Mouse (Mus musculus) left cerebral cortex, adult 9 months (tissue): ENCODE measurements around the gene Col7a1.
A peak's percentile ranks its signal among the peaks of the same experiment; 100 is the strongest.

Source experiments
- DNase-seq, 2 experiments: peaks; one replicate each; pipeline ENCODE4 v3.0.0; 2022; ENCODE audit warnings: low spot score in 2 of 2

Gene Col7a1

DNA sequence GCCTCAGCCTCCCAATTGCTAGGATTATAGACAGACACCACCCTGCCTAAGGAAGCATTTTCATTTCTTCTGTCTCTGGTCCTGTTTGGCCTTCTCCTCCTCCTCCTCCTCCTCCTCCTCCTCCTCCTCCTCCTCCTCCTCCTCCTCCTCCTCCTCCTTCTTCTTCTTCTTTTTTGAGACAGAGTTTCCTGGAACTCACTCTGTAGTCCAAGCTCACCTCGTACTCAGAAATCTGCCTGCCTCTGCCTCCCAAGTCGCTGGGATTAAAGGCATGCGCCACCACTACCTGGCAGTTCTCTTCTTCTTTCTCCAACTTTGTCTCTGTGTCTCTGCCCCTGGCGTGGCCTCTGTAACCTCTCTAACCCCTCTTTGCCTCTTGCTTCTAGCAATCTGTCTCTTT is 32.3 kb downstream of the Col7a1 start, which contains the start of gene Ucn2:
Gene Ucn2 (plus strand): TSS at position 301 of the 400 bp plus-strand sequence.
- no peak for DNase-seq

DNA sequence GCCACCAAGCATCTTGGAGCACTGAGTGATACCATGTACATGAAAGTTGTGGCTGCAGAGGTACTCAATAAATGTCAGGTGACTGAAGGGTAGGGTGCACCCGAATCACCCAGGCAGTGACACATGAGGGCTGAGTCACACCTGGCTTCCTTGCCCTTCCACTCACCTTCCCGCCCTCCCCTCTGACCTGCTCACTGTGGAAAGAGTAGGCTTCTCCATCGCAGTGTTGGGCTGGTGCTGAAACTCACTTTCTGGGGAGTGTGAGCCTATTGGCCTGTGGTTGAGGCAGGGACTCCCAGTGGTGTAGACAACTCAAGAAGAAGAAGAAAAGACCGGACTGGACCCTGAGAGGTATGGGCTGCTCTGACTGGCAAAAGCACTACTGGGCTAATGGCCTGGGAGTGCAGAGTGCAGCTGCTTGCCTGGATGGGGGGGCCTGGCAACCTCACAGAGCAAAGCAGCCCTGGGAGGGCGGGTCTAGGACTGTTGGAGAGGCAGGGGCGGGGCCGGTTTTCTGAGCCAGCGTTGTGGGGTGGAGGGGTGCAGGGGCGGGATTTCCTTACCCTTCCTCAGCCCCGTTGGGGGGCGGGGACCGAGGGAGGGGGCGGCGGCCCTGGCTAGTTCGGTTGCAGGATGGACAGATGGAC is 34.4 kb downstream of the Col7a1 start:
- no peak for DNase-seq

DNA sequence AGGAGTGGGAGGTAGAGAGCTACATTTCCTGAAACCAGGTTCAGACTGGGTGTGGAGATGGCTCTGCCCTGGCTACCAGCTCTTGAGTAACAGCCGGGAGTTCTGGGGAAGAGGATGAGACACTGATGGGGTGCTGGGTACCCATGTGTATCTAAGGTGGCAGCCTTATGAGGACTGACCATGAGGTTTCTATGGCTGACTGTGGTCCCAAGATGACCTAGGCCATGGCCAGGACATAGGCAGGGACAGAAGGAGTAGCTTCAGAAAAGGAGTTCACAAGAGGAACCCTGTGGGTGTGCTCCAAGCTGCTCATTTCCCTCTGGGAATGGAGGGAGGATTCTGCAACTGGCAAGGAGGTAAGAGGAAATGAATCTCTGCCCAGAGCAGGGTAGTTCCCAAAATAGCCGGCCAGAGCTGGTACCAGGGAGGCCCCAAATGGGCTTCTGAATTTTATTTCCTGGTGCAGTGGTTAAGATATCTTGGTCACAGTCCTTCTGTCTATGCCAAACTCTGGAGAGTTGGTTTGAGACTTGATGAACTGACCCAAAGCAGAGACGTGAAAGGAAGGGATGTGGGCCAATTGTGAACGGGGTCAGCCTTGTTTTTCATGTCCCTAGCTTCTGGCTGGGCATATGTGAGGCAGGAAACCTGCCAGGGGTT is 36.5 kb downstream of the Col7a1 start:
- DNase-seq: no peak

DNA sequence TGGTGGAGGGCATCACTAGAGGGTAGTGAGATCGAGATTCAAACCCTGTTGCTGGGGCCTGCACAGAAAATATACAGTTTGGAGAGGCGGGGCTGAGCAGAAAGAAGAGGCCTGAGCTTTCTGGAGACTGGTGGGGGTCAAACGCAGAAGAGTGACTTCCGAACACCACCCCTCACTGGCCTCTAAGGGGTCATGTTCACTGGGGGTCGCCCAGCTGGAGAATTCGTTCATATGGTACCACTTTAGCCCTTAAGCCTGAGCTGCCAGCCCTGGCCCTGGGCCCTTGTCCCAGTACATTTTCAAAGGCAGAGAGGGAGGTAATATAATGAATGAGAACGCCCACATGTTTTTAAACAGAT is 37.1 kb downstream of the Col7a1 start:
- no peak for DNase-seq

DNA sequence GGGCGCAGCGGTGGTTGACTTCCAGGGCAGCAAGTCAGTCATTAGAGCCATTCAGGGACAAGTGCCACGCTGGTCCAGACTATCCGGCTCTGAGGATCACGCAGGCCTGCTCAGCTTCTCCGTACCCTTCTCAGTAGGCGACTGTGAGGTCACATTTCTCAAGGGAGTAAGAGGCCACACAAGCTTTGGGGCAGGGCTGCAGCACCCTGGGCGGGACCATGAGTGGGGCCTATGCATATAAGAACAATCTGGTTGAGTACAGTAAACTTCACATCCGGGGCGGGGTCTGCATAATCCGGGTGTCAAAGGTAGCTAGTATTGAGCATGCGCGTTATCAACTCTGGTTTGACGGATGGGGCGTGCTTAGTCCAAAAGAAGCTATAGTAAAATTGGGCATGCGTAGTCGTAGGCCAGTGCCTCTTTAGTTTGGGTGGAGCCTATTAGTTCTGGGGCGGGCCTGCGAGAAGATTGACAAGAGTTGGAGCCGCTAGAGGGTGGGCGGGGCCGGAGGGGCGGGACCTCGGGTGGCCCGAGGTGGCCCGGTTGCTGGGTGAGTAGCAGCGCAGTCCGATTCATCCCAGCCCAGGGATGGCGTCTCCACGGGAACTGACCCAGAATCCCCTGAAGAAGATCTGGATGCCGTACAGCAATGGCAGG is 38.2 kb downstream of the Col7a1 start, which contains the start of gene Pfkfb4:
Gene Pfkfb4 (plus strand): TSS at position 351 of the 657 bp plus-strand sequence.
- peak; percentile 97 to 98 for DNase-seq

DNA sequence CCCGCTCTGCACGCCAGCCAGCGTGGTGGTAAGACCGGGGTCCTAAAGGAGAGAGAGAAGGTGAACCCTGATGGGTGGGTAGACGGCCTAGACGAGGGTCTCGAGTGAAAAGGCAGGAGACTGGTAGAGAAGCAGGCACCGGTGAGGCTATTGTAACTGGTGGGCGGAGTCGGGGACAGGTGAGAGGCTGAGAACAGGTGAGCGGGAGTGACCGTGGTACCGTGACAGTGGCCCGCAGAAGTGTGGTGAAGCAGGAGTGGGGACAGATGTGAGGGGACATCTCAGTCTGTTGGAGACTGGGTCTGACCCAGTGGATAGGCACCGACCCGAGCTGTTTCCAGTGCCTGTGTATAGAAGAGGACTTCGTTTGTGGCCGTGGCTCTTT is 38.7 kb downstream of the Col7a1 start:
- peak in 1 of 2 experiments; percentile 43 for DNase-seq

DNA sequence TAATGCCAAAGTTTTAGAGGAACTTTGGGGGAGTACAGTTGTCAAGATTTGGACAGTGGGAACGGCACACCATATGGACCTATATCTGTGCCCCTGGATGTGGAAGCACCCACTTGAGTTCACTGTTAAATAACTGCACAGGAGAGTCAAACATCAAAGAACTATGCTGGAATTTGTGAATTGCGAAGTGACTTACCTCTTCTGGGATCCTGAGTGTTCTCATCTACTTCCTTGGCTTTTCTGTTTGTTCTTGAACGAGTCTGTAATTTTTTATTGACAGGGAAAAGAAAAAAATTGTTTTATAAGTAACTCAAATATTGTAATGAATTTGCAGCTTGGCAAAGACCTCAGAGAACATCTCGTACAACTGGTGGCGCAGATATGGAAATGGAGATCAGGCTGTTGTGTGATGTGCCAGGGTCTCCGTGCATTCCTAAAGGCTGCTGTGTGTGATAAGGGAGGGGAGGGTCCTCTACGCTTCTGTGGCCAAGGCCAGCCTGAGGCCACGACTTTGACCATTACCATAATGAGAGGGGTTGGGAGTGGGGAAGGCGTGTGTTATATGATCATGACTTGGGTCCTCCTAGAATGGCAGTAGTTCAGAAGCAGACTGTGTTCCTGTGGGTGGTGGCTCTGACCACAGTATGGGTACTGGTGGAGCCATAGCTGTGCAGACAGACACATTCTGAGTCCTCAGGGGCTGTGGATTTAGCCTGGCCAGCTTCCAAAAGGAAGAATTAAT is 39.4 kb downstream of the Col7a1 start:
- no peak for DNase-seq

DNA sequence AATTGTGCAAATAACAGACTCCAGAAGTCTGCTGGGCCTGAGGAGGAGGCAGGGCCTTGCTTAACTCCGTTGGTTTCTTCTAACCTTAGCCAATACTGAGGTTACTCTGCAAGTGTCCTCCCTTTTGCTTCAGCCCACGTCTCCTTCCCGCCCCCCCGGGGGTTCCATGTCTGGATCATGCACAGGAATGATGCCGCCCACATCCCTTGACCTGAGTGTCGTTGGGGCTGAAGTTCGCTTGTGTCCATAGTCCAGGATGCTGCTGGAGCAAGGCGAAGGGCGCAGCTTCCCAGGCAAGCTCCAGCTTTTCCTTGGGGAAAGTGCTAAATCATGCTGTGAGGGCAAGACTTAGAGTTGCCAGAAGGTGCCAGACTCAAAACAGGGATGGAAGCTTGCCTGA is 43.0 kb downstream of the Col7a1 start:
- no peak for DNase-seq

DNA sequence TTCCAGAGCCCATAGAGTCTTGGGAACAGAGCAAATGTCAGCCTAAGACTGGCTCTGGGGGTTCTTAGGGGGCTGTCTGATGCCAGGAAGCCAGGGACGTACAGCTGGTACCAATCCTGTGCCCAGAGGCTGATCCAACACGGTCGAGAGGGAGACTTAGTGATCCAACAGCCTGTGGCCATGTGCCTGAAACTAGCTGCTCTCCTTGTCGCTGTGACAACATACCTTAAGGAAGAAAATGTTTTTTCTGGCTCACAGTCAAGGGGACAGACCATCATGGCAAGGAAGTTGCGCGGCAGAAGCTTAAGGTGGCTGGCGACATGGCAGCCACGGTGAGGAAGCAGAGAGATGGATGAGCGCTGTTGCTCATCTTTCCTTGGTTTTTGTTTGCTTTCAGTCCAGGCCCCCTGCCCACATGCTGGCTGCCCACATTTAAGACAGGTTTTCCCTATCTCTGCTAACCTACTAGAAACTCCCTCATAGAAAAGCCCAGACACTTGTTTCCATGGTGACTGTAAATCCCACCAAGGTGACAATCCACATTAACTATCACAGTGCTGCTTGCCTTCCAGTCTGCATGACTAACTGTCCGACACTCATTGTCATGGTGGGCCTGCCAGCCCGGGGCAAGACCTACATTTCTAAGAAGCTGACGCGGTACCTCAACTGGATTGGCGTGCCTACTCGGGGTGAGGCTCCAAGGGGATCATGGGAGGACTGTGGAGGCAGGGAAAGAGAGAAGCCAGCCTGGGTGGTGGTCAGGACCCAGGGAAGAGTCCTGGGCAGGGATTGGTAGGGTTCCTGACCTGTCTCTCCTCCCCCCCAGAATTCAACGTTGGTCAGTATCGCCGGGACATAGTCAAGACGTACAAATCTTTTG is 45.1 kb downstream of the Col7a1 start:
- no peak for DNase-seq

DNA sequence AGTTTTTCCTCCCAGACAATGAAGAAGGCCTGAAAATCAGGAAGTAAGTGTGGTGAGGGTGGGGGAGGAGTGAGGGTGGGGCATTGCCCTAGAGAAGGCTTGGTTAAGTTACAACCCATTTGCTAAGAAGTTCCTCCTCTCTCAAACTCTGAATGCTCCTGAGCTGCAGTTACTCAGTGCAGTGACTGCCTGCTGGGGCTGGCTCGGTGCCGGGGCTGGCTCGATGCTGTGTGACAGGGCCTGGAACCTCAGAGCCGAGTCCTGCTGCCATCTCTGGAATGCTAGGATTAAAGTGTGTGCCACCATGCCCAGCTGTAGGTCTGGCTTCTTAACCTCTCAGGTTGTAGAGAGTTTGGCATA is 45.8 kb downstream of the Col7a1 start:
- DNase-seq: no peak

DNA sequence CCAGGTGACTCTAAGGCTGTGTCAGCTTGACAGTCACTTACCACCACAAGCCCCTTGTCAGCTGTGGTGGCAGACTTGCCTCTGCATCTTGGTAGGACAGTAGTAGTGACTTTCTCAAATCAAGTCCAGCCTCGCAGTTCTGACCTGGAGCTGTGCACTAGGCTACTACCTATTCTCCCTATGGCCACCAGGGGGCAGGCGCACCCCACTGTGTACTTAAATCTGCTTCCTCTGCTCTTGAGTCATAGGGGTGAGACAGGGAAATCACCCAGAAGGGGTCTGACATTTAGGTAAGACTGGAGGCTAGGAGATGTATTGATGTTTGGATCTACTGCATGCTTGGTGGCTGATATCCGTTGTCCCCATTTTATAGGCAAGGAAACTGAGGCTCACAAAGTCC is 47.3 kb downstream of the Col7a1 start:
- peak in 1 of 2 experiments; percentile 68 for DNase-seq

DNA sequence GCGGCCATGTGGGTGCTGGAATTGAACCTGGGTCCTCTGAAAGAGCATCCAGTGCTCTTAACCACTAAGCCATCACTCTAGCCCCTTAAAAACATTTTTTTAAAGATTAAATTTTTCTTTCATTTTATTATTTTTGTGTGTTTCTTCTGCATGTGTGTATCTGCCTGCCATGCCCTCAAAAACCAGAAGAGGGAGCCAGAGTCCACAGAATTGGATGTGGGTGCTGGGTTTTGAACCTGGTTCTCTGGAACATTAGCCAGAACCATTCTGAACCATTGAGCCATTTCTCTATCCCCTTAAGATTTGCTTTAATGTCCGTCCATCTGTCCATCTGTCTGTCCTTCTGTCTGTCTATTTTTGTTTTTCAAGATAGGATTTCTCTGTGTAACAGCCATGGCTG is 49.8 kb downstream of the Col7a1 start:
- no peak for DNase-seq

DNA sequence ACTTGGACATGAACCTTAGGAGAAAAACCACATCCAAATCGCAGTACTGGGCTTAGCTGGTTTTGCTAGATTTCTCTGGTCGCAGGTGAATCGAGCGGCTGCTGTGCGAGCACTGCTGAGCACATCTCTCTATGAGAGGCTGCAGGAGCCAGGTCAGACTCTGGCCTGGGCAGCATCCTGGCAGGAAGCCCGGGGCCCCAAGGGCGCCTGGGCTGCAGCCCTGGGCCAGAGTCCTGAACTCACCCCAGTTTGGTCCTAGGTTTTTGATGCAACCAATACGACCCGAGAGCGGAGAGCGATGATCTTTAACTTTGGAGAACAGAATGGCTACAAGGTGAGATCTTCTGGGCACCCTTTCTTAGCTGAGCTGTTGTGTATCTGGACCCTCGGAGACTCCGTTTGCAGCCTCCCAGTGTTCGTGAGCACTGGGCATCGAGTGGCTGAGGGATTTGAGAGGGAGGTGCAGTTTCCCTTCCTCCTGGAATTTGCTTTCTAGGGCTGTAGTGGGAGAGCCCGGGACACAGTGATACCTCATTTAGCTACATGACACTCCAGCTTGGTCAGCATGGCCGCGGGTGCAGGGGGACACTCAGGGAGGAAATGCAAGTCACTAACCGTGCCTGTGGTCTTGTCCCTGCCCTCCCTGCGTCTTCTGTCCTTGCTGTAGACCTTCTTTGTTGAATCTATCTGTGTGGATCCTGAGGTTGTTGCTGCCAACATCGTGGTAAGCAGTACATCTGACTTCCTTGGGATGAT is 53.8 kb downstream of the Col7a1 start:
- DNase-seq: no peak

DNA sequence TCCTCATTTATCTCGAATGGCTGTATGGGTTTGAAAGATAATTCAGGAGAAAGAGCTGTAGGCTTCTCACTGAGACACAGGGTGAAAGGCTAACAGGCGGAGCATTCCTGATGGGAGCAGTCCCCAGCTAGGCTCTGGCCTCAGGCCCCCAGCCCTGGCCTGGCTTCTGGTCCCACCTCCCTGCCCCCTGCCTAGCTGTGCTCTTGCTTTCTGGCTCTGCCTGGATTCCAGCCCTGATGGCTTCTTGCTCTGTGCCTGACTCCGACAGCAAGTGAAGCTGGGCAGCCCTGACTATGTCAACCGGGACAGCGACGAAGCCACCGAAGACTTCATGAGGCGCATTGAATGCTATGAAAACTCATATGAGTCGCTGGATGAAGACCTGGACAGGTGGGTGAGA is 54.7 kb downstream of the Col7a1 start:
- DNase-seq: no peak

DNA sequence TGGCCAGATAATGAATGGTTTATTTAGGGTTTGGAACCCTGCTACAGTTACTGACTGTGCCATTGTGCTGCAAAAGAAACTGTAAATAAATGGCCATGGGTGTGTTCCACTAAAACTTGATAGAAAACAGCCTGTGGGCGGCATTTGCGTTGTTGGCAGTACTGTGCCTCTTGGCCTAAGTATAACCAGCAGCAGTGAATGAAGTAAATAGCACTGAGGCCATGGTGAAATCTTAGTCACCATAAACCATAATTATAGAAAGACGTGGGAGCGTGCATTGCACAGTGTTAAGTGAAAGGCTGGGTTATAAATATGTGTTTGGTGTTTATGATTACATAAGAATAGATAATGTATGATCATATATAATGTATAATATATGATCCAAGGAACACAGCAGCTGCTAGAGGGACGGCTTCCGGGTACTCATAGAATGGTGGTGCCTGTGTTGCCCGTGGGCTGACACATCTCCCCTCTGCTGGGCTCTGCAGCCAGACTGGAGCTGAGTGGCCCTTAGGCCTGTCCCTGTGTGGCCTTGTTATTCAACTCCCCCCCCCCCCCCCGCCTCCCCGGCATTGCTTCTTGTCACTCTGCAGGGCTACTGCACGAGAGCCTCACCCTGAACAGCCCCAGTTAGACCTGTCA is 55.7 kb downstream of the Col7a1 start:
- DNase-seq: peak; percentile 61 to 75

DNA sequence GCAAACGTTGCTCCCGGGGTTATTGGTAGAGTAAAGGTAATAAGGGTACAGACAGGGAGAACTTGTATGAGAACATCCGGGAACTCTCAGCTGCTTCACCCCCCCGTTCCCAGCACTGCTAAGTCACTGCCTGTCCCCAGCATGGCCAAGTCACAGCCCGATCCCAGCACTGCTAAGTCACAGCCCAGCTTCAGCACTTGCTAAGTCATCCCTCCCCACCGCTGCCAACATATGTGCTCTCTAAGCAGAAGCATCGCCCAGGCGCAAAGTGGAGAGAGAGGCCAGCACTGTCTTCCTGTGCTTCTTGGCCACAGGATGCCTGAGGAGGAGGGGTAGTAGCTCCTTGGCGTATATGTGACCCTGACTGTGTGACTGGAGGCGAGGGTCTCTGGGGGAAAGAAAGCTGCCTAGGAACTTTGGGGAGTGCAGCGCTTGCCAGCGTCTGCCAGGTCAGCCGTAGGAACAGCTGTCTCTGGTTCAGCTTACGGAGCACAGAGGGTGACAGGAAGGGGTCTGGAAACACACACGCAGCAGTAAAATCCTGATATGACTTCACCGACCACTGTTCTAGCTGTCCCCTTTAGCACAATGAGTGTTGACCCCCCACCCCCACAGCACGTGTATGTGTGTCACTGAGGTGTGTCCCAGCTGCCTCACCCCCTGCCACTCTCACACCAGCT is 56.4 kb downstream of the Col7a1 start:
- DNase-seq: peak in 1 of 2 experiments; percentile 63

DNA sequence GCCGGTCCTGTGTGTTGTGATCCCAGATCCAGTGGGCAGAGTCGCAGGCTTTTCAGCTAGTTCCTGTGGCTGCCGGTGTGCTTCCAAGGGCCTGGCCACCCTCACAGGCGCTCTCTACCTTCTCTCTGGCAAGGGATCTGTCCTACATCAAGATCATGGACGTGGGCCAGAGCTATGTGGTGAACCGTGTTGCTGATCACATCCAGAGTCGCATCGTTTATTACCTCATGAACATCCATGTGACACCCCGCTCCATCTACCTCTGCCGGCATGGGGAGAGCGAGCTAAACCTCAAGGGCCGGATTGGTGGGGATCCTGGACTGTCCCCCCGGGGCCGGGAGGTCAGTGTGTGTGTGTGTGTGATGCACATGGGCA is 56.9 kb downstream of the Col7a1 start:
- DNase-seq: no peak

DNA sequence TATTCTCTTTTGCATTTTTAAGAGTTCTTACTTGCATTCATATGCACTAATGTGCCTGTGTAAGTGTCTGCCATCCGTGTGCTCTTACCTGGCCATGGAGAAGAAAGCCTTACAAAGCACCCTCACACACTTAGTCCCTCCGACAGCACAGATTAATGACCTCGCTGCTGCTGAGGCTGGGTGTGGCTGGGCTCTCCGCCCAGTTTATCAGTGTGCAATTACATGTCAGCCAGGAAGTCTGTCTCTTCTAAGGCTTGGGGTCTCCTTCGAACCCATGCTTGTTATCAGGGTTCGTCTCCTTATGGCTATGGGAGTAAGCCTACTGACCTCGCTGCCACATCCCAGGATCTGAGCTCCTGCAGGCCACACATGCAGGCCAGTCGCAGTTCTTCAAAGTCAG is 62.0 kb downstream of the Col7a1 start:
- no peak for DNase-seq

DNA sequence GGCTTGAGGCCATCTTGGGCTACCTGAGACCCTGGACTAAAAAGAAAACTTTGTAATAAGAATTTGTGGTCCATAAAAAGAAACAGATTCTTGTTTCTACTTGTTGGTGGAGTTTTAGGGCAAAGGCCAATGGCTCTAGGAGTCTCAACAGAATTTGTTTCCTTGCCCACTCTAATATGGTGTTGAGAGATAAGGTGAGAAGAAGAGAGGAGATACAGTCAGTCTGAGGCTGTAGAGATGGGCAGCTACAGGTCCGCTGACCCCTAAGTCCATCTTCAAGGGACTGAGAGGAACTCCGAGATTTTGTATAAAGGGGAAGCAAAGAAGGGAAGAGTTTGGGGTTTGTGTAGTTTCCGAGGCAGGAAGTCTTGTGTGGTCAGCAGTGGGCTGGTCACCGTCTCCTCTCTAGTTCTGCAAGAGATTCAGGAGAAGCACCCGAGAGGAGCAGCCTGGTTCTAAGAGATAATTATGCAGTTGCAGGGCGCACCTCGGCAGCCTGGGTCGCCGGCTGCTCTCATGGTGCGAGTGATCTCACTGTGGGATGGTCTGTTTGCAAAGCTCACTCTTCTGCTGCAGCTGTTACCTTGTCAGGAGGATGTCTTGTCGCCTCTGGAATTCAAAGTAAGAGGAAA is 63.7 kb downstream of the Col7a1 start:
- no peak for DNase-seq
